Mouse (Mus musculus): ENCODE measurements at regions not wholly inside any gene's neighbourhood (a gene's known extent, or its start where the extent isn't known, plus 50 kb on each side); places are given as distances from the start of the nearest gene placed in this dataset.
"Not testable (repeated sequence)": the region's sequence is repeated elsewhere in the genome, so short reads cannot be mapped to it uniquely, and the experiment has no call there.

DNA sequence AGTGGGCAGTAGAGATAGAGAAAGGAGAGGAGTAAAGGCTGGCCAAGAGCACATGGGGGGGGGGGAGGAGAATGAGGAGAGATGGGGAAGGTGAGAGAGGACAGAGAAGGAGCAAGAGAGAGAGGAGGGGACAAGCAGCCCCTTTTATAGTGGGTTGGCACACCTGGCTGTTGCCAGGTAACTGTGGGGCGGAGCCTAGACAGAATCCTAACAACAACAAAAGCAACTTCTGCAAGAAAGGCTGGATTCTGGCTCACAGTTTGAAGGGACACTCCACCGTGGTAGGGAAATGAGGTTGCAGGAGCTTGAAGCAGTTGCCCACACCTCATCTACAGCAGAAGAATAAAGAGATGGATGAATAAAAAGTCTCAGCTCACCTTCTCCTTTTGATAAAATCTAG lies 115.1 kb upstream of the Rhobtb1 start:
- no peak for DNase-seq (ENCODE audit: low read depth, low spot score)

DNA sequence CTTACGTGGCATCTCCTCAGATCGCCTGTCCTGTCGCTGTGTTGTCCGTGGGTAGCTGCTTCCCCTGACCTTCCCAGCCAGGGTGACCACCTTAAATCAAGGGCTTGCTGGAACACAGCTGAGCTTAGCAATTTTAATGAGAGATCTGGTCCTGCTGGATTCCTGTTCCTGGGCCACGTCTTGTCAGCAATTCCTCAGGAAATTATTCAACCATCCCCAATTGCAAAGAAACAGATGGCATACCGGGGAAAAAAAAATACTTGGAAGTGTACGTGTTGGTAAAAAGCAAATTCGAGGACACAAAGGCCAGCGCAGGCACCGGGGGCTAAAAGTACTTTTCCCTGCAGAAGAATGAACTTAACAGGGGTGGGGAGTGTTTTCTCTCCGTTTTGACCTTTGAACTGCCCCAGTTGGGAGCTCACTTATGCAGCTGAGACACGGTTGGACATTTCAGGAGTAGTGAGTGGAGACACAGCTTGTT lies 107.0 kb upstream of the Rhobtb1 start:
- peak; percentile 3 for DNase-seq (ENCODE audit: low read depth, low spot score)

DNA sequence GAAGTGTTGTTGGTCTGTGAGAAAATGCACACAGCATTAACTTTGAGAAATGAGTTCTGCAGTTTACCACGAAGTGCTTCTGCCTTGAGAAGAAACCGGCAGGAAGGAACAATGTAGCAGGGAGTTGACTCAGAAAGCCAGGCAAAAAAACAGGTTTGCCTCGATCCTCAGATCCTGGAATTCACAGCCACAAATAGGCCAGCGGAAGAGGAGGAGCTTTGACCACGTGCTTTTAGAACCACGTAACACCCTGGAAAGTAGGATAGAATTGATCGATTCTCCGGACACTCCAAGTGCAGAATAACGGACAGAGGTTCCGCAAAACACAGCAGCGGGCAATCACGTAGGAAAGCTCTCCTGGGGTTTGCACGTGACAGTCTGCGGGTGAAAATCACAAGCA lies 106.0 kb upstream of the Rhobtb1 start:
- DNase-seq (ENCODE audit: low read depth, low spot score): peak; percentile 4

DNA sequence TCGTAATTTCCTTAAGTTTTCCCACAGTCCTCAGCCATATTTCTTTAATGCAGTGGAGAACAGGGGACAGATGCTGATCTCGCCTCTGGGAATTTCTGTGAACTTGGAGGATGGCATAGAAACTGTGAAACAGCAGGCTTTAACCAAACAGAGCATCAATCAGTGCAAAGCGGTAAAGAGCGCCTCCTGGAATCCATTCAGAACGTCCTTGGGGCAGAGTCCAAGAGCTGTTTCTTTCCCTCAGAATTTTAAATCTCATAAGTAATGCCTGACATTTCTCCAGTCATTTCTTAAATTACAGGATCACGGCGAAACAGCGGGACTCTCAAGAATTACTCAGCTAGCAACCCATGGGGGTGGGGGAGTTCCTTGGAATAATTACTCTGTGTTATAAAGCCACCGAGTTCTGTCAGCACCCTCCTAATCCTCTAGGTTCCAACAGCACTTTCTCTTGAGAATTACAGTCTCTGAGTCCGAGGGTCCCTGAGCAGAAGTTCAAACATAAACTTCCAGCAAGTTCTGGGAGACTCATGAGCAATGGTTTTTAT lies 105.2 kb upstream of the Rhobtb1 start:
- DNase-seq (ENCODE audit: low read depth, low spot score): no peak

DNA sequence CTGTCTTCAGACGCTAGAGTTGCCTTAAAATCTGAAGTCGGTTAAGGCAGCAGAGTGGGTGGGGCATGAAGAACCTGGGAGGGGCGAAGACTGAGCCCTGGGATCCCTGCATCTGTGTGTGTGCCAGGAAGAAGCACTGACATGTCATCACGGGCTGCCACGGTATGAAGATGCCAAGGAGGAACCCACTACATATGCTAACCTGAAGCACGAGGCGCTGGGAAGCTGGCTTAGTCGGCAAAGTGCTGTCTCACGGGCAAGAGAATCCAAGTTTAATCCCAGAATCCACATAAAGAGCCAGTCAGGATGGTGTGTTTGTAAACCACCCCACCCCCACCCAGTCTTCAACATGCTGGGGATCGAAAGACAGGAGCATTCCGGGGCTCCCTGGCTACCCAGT lies 73.2 kb upstream of the Rhobtb1 start:
- DNase-seq (ENCODE audit: low read depth, low spot score): no peak

DNA sequence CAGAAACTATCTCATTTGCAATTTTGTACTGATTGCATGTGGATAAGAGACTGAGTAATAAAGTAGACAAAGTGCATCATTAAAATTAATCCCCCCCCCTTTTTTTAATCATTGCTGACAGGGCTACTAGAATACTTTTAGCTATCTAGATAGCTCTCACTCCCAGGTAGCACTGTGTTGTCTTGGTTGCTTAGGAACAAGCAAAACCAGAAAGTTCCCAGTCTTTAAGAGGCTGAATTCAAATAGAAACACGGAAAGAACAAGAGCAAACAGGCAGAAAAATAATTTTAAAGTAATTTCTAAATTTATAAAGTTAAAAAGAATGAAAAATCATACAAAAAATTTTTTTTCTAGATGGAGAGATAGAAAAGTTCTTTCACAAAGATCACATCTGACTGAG lies 65.0 kb upstream of the Rhobtb1 start:
- DNase-seq (ENCODE audit: low read depth, low spot score): no peak

DNA sequence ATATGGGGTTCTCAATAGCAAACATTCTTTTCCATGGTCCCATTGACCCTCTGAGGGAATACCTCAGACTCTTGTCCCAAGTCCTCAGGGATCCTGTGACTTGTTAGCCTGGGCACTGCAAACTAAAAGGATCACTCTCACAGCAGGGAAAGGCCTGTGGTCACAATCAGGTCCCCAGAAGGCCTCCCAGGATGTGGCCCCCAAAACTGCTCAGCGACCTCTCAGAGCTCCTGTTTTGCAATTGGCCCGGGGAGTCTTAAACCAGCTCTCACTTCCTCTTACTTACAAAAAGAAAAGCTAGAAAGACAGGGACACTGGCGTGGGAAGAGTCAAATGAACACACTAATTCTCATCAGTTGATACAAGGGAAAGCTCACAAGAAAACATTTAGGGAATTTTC lies 59.4 kb upstream of the Rhobtb1 start:
- DNase-seq (ENCODE audit: low read depth, low spot score): no peak

DNA sequence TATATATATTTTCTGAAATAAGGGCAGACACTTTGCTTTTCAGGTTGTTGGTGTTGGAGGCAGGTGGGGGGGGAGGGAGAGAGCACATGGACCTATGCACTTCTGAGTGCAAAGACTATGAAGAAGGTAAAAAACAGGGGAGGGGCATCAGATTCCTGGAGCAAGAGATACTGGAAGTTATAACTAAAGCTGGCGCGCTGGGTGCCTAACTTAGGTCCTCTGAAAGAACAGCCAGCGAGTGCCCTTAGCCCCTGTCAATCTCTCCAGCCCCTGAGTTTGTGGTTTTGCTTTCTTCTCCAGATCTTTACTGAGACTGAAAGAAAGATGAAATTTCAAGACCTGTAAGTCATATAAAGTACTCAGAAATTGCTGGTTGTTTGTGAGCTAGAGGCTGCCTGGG lies 51.2 kb upstream of the Rhobtb1 start:
- no peak for DNase-seq (ENCODE audit: low read depth, low spot score)

DNA sequence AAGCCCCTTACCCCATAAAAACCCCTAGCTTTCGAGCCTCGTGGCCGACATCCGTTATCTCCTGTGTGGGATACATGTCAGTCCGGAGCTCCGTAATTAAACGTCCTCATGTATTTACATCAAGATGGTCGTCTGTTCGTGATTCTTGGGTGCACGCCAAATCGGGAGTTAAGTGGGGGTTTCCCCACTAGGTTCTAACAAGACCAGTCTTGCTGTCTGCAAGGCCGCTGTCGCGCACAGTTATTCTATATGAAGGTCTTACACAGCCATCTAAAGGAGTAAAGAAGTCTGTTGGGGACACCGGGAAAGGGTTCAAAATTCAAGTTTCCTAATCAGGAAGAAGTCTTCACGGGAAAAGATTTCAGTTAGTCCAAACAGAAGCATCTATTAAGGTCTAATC lies 50.5 kb upstream of the Rhobtb1 start:
- DNase-seq (ENCODE audit: low read depth, low spot score): not testable (repeated sequence)

Measured in skeletal muscle tissue, adult 2 months (tissue).